Mouse (Mus musculus) neural tube, embryonic 15.5 days (tissue): Measurements from ENCODE around the gene Trmt61a. TPM values are rescaled to one million over a fixed set of nuclear protein-coding genes. Genes with fewer than 3 reads are reported as not detected.
A peak's percentile ranks its signal among the peaks of the same experiment; 100 is the strongest.

Experiments
- ATAC-seq: fragments of 200-750 bp; cut with Nextera tagmentation; 2 replicates; pipeline ENCODE4 v1.8.0; 2017; ENCODE audit warnings: mild to moderate bottlenecking, moderate TSS enrichment, moderate library complexity; ENCODE audit not compliant: low FRiP score
- H3K27ac ChIP-seq: fragments of 300-500 bp; sonication (generic); replicated peaks from 2 replicates; pipeline ENCODE4 v1.5.1; 2015; ENCODE audit warnings: mild to moderate bottlenecking, inconsistent platforms
- H3K27me3 ChIP-seq: fragments of 300-500 bp; sonication (generic); replicated peaks from 2 replicates; pipeline ENCODE4 v1.6.1; 2015; ENCODE audit warnings: inconsistent platforms
- H3K36me3 ChIP-seq: fragments of 300-500 bp; sonication (generic); 2 replicates; pipeline ENCODE4 v1.6.1; 2015; ENCODE audit warnings: inconsistent platforms
- H3K4me1 ChIP-seq: fragments of 300-500 bp; sonication (generic); 2 replicates; pipeline ENCODE4 v1.6.1; 2015; ENCODE audit warnings: inconsistent platforms
- H3K4me2 ChIP-seq: fragments of 300-500 bp; sonication (generic); 2 replicates; pipeline ENCODE4 v1.6.1; 2015; ENCODE audit warnings: inconsistent platforms, mild to moderate bottlenecking, moderate library complexity
- H3K4me3 ChIP-seq: fragments of 300-500 bp; sonication (generic); replicated peaks from 2 replicates; pipeline ENCODE4 v1.5.1; 2015; ENCODE audit warnings: mild to moderate bottlenecking, inconsistent platforms
- H3K9ac ChIP-seq: fragments of 300-500 bp; sonication (generic); replicated peaks from 2 replicates; pipeline ENCODE4 v1.6.1; 2015; ENCODE audit warnings: mild to moderate bottlenecking, inconsistent platforms
- H3K9me3 ChIP-seq: fragments of 300-500 bp; sonication (generic); replicated peaks from 2 replicates; pipeline ENCODE4 v1.6.1; 2016; ENCODE audit warnings: inconsistent platforms
- WGBS: fragments of 180-500 bp; shearing (Covaris S2); methylation state at CpG from one replicate; pipeline ENCODE4 v1.1.7; 2015; ENCODE audit warnings: mixed read lengths; 5-methylcytosine and 5-hydroxymethylcytosine counted together
- polyA plus RNA-seq: library from polyadenylated mRNA; unstranded; fragments of >200 nt; fragmentation: Nextera tagmentation; extraction: Ambion mirVana; gene quantifications from 2 replicates; pipeline ENCODE4 v1.2.1, GENCODE M21; 2015

The Trmt61a gene
- polyA plus RNA-seq, 1 experiment from 2014 or later, result 10.8 TPM

DNA sequence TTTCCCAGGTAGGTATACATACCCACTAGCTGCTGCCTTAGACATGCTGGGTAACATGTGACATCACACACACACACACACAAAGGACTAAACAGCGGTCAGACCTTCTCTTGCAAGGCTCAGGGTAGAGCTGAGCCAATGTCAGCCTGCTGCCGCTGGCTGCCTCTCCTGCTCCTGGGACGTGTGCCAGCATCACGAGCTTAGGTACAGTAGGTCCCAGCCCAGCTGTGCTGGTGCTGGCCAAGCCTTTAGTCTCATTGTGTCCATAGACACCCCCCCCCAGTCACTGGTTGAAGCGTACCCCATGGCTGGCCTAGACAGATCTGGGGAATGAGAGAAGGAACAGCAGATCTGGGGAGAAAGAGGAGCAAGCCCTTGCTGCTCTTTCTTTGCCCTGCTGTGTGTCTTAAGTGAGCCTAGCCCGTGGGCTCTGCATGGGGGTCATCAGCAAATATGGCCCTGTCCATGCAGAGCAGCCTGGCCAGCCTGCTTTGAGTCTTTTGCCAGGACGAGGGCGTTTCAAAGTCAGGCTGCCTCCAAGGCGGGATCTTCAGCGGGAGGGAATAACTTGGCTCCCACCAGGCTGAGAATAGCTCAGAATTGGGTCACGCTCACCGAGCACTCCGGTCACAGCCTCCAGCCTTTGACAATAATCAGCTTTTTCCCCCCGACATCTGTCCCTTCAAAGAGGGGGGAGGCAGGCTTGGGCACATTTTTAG is 9.6 kb downstream of the Trmt61a start:
- WGBS, result 16% methylated on average over 14 of the region's 14 CpGs

DNA sequence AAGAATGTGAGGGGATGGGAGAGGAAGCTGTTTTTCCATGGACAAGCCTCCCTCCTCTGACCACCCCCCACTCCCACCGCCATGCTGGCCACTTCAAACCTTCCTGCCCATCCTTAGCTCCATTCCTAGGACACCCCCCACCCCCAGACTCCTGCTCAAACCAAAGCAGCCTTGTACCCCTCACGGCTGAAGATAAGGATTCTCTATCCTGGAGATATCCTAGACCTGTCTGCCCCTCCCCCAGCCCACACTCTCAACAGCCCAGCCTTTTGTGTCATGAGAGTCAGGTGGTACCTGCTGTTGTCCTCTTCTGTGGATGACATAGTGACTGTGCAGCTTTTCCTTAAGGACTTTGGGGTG is 10.1 kb downstream of the Trmt61a start:
- ATAC-seq, result no peak
- 38% methylated on average over 2 of the region's 2 CpGs for WGBS
- Histone ChIP-seq H3K27me3 (no peaks in the 10 kb centered on the region), H3K9ac (no peak overlapping the region), H3K4me2 (no peak overlapping the region), H3K9me3 (no peaks in the 10 kb centered on the region), H3K4me3 (no peak overlapping the region), H3K36me3 (peaks cover 5% of the 10 kb centered on the region; the same call in 1 of the 2 replicates), H3K27ac (peak overlapping the region; percentile 83), H3K4me1 (peaks cover 45% of the 10 kb centered on the region)

More for the DNA sequence above, 9.6 kb downstream of the Trmt61a start:
- H3K4me2 ChIP-seq, result peak overlapping the region; percentile 26; the same call in 1 of the 2 replicates
- no peaks in the 10 kb centered on the region for H3K27me3 ChIP-seq
- H3K9me3 ChIP-seq, result no peaks in the 10 kb centered on the region
- peak overlapping the region; percentile 83 for H3K27ac ChIP-seq
- H3K36me3 ChIP-seq, result peaks cover 8% of the 10 kb centered on the region; the same call in 1 of the 2 replicates
- H3K4me1 ChIP-seq, result peaks cover 40% of the 10 kb centered on the region
- no peak overlapping the region for H3K9ac ChIP-seq
- H3K4me3 ChIP-seq, result no peak overlapping the region
- peak; percentile 43 for ATAC-seq

DNA sequence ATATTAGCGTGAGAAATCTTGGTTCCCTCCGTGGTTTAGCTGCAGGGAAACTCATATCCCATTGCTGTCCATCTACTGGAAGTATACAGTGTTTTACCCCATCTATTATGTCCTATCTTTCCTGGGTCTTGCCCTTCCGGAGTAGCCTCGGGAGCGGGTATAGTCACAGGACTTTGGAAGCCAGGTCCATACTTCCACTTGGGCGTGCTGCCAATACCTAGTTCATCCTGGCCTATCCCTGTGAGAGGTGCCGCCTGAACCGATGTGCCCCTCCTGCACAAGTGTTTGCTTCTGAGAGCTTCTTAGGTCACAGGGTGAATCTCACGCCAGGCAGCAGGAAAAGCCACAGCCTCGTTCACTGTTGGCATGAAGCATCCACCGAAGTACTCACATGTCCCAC is 11.5 kb downstream of the Trmt61a start:
- ATAC-seq, result no peak
- Histone ChIP-seq H3K4me3 (no peak overlapping the region), H3K9ac (no peak overlapping the region), H3K27me3 (no peaks in the 10 kb centered on the region), H3K4me1 (peaks cover 59% of the 10 kb centered on the region), H3K36me3 (no peaks in the 10 kb centered on the region), H3K27ac (no peak overlapping the region), H3K4me2 (no peak overlapping the region), H3K9me3 (no peaks in the 10 kb centered on the region)
- WGBS, result 83% methylated on average over 11 of the region's 11 CpGs

DNA sequence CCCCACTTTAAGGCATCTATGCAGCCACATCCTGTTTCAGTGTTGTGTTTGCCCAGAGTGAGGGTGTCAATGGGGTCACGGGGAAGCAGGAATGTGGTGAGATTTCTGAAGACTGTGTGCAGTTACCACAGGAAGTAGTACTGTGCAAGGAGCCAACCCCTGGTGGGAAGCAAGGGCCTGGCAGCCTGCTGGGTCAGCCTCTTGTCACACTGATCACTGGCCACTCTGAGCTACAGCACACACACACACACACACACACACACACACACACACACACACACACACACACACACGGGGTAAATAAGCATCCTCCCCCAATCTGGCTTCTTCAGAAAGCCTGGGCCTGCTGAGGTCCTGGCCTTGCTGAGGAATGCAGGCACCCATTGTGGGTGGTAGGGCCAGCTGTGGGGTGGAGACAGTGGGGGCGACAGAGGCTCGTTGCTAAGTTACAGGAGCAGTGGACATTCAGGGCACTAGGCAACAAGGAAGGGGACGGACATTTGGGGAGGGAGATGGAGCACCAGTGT is 13.5 kb downstream of the Trmt61a start:
- Histone ChIP-seq H3K4me1 (peaks cover 78% of the 10 kb centered on the region), H3K36me3 (no peaks in the 10 kb centered on the region), H3K4me3 (no peak overlapping the region), H3K27me3 (no peaks in the 10 kb centered on the region), H3K9ac (no peak overlapping the region), H3K4me2 (no peak overlapping the region), H3K27ac (peak overlapping the region; percentile 90), H3K9me3 (no peaks in the 10 kb centered on the region)
- 3% methylated on average over 5 of the region's 5 CpGs for WGBS
- 0 out of 2 replicates have a peak, but pooled peaks have one; percentile 6 for ATAC-seq

DNA sequence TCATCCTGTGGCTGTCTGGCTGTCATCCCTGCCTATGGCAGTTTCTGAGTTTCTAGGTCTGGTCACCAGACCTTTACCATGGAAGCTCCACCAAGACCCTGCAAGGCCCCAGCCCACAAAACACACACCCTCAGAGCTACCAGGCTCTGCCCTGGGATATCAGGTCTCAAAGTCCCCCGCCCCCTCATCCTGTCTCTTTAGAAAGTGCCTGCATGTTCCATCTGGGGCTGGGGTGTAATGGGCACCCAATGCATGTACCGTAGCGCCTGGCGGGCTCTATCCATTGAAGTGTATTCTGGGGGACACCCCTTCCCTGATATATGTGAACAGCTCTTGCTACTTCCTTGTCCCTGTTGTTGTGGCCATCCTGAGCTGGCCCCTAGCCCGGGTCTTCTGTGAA is 15.0 kb downstream of the Trmt61a start:
- H3K4me2 ChIP-seq, result no peak overlapping the region
- H3K36me3 ChIP-seq, result no peaks in the 10 kb centered on the region
- no peak overlapping the region for H3K4me3 ChIP-seq
- WGBS, result 52% methylated on average over 5 of the region's 5 CpGs
- peaks cover 66% of the 10 kb centered on the region for H3K4me1 ChIP-seq
- no peaks in the 10 kb centered on the region for H3K27me3 ChIP-seq
- no peaks in the 10 kb centered on the region for H3K9me3 ChIP-seq
- ATAC-seq, result no peak
- H3K9ac ChIP-seq, result no peak overlapping the region
- H3K27ac ChIP-seq, result peak overlapping the region; percentile 90

DNA sequence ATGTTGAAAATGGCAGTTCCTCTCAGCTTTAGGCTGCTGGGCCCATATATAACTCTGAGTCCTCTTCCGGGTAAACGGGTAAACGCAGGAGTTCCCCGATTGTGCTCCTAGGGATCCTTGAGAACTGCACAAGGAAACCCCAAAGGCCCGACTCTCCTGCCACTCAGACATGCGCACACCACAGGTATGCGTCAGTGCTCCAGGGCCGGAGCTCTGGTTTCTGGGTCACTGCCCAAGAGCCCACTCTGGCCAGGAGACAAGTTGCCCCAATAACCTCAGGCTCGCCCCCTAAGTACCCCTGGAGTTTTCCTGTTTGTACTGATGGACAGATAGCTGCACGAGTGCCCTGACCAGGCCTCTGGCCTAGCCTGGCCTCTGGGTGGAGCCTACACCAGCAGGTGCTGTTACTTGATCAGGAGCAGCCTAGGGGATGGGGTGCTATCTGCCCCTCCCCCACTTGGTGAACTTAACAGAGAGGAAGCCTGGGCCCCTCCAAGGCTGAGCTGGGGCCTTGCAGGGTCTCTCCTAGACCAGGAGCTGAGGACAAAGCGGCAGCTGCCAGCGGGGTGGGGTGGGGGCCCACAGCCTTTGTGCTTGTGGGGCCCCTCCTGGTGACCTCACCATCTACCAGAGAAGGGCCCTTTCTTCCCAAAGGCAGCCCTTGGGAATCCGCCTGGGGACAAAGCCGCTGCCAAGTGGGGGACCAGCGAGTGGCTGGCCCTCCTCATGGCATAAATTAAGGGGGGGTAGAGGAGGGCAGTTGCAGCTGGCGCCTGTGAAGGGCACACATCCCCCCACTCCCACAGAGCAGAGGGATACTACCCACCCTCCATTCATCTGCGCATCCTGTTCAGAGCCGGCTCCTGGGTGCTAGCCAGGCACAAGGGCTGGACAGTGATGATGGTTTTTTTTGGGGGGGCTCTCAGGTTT is 15.7 kb downstream of the Trmt61a start:
- no peak overlapping the region for H3K4me3 ChIP-seq
- ATAC-seq, result peak; percentile 74
- peak overlapping the region; percentile 38 for H3K4me2 ChIP-seq
- H3K4me1 ChIP-seq, result peaks cover 60% of the 10 kb centered on the region
- WGBS, result 8% methylated on average over 18 of the region's 18 CpGs
- H3K27me3 ChIP-seq, result no peaks in the 10 kb centered on the region
- peak overlapping the region; percentile 90 for H3K27ac ChIP-seq
- H3K36me3 ChIP-seq, result no peaks in the 10 kb centered on the region
- no peak overlapping the region for H3K9ac ChIP-seq
- H3K9me3 ChIP-seq, result no peaks in the 10 kb centered on the region

DNA sequence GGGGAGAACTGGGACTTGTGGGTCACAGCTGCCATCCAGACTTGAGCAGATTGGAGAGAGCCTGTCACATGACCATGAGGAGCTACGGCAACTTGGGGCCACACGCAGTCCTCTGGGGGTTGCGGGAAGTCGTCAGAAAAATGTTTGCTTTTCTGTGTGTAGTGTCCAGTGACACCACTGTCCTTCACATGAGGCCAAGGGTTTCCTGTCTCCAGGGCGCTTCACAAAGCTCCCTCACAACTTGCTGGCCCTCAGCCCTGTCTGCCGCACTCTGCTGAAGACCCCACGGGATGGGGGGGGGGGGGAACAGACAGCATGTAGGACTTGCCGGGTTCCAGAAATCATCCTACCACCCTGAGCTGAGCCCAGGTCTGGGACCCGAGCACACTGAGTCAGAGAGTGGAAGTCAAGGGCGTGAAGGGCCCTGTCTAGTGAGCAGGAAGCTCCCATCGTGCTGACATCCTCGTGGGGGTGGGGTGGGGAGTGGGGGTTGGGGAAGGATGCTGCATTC is 16.4 kb downstream of the Trmt61a start:
- H3K27ac ChIP-seq, result peak overlapping the region; percentile 90
- no peak overlapping the region; the same call in 1 of the 2 replicates for H3K9ac ChIP-seq
- H3K27me3 ChIP-seq, result no peaks in the 10 kb centered on the region
- peaks cover 60% of the 10 kb centered on the region for H3K4me1 ChIP-seq
- H3K36me3 ChIP-seq, result no peaks in the 10 kb centered on the region
- H3K9me3 ChIP-seq, result no peaks in the 10 kb centered on the region
- peak overlapping the region; percentile 38 for H3K4me2 ChIP-seq
- 3% methylated on average over 12 of the region's 12 CpGs for whole genome bisulfite sequencing
- no peak overlapping the region for H3K4me3 ChIP-seq
- ATAC-seq, result peak; percentile 69

DNA sequence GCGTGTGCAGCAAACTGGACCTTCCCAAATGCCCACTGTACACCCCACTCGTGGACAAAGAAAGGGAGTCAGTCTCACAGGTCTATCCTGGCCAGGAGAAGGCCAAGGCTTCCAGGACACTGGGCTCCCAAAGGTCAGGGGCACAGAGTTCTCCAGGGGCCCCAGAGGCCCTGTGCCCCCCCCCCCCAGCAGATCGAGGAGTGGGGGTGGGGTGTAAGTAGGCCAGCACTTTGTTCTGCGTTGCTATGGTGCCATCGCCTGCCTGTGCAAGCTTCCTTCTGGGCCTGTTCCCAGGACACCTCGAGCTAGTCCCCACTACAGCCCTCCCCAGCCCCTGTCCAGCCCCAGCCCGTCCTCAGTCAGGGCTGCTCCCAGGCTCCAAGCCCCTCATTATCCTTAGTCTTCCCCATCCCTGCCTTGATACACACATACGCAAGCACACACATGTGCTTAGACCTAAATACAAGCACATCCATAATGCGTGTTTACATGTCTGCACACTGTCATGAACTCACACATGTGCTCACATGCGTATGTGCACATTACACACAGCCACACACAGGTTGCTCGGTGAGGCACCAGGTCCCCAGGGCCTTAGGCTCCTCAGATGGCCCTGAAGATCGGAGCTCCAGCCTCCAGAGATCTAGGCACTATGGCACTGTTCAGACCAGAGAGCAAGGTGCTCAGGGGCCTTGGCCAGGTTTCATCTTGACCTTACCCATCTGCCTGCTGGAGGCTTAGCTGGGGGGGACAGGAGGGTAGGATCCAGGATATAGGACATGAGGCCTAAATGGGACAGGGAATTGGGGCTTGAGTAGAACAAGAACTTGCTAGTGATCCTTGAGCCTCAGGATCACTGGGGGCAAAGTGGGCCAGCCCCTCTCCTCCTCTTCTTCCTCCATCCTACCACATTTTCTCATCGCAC is 17.2 kb downstream of the Trmt61a start:
- ATAC-seq, result peak; percentile 63; the same call in 1 of the 2 replicates
- peak overlapping the region; percentile 90 for H3K27ac ChIP-seq
- H3K4me3 ChIP-seq, result no peak overlapping the region
- H3K27me3 ChIP-seq, result no peaks in the 10 kb centered on the region
- 28% methylated on average over 13 of the region's 13 CpGs for WGBS
- no peaks in the 10 kb centered on the region for H3K36me3 ChIP-seq
- peak overlapping the region; percentile 38 for H3K4me2 ChIP-seq
- peaks cover 60% of the 10 kb centered on the region for H3K4me1 ChIP-seq
- H3K9me3 ChIP-seq, result no peaks in the 10 kb centered on the region
- no peak overlapping the region for H3K9ac ChIP-seq

DNA sequence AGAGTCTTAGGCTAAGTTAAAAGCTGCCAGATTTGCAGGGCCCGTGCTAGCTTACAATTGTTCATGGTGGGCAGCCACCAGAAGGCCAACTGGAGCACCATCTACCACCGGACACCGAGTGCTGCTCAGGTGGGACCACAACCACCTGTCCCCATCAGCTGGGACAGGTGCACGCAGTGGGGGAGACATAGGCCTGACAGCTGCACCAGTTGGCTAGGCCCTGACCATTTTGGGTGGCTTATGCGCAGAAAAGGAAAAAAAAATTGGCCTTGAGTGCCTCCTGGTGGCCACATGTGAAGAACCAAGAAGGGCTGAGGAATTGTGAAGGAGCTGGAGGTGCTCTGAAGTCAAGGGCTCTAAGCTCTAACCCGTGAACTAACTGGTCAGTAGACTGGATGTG is 18.3 kb downstream of the Trmt61a start:
- peak overlapping the region; percentile 90 for H3K27ac ChIP-seq
- H3K4me1 ChIP-seq, result peaks cover 53% of the 10 kb centered on the region
- H3K9ac ChIP-seq, result no peak overlapping the region
- H3K4me2 ChIP-seq, result no peak overlapping the region
- H3K27me3 ChIP-seq, result no peaks in the 10 kb centered on the region
- H3K9me3 ChIP-seq, result no peaks in the 10 kb centered on the region
- no peak for ATAC-seq
- WGBS, result 22% methylated on average over 6 of the region's 6 CpGs
- no peak overlapping the region for H3K4me3 ChIP-seq
- no peaks in the 10 kb centered on the region for H3K36me3 ChIP-seq

DNA sequence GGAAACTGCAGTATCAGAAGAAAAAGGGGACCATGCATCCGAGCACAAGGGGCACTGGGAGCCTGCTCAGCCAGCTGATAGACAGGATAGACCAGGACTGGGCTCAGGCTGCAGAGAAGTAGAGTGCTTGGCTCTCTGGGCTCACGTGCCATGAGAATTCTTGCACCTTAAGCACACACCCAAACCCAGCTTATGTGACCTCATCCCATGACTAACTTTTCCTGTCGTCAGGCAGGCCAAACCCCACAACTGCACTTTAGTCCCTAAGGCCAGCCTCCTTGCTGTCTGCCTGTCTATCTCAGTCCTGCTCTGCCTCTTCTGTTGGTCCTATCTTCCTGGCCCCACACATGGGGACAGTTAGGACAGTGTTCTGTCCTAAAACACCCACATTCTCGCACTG is 19.8 kb downstream of the Trmt61a start:
- Histone ChIP-seq H3K36me3 (no peaks in the 10 kb centered on the region), H3K4me3 (no peak overlapping the region), H3K9me3 (no peaks in the 10 kb centered on the region), H3K4me1 (peaks cover 38% of the 10 kb centered on the region), H3K4me2 (no peak overlapping the region), H3K27ac (no peak overlapping the region), H3K9ac (no peak overlapping the region; the same call in 1 of the 2 replicates), H3K27me3 (no peaks in the 10 kb centered on the region)
- ATAC-seq, result no peak
- WGBS, result 80% methylated on average over 4 of the region's 4 CpGs
